Mouse (Mus musculus): Measurements from ENCODE around the gene Jph2.

DNA sequence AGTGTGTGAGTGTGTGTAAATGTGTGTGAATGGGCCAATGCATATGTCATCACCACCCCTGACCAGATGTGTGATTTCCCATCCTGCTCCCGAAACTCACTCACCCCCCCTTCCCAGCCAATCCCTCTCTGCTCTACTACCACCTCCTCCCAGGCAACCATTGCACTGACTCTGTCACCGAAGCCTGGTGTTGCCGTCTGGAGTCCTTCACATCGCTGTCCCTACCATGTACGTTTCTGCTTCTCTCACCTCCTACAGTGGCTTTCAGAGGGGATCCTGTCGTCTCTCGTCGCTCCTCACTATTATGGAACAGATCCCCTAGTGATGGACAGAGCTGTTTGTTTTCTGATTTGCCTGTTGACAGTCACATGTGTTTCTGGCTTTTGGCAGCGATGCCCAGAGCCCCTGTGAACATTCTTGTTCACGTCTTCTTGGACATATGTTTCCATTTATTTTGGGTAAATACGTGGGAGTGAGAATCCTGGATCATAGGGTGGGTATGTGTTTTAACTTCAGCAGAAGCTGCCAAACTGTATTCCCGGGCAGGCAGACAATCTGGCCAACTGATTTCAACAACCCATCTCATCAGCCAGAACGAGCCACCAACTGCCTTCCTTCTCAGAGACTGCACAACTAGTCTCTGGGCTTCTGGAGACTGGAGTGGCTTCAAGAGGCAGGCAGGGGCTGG, 65.3 kb downstream of the Jph2 start:
- TF ChIP-seq TAL1 (IDR thresholded peaks at IDR 0.05; ENCODE audit: low read length): no peak
- TF ChIP-seq GATA1 (IDR thresholded peaks at IDR 0.05; ENCODE audit: low read length): no peak

Data from erythroblast, embryonic 14.5 days (primary cell).